Mouse (Mus musculus) embryonic facial prominence, embryonic 12.5 days (tissue): ENCODE data around the gene Slc25a25. TPM values are rescaled to one million over a fixed set of nuclear protein-coding genes. Genes with fewer than 3 reads are reported as not detected.

Experiments
- ATAC-seq: fragments of 200-750 bp; cut with Nextera tagmentation; 2 replicates; pipeline ENCODE4 v1.8.0; 2017; ENCODE audit not compliant: insufficient number of reproducible peaks, insufficient read depth, low FRiP score, low TSS enrichment
- H3K27ac ChIP-seq: fragments of 300-500 bp; sonication (generic); 2 replicates; pipeline ENCODE4 v1.5.1; 2016; ENCODE audit warnings: mild to moderate bottlenecking
- H3K27me3 ChIP-seq: fragments of 300-500 bp; sonication (generic); 2 replicates; pipeline ENCODE4 v1.6.1; 2016; ENCODE audit warnings: mild to moderate bottlenecking, moderate library complexity
- H3K36me3 ChIP-seq: fragments of 300-500 bp; sonication (generic); 2 replicates; pipeline ENCODE4 v1.6.1; 2016; ENCODE audit warnings: mild to moderate bottlenecking
- H3K4me1 ChIP-seq: fragments of 300-500 bp; sonication (generic); 2 replicates; pipeline ENCODE4 v1.6.1; 2016
- H3K4me2 ChIP-seq: fragments of 300-500 bp; sonication (generic); replicated peaks from 2 replicates; pipeline ENCODE4 v1.6.1; 2016; ENCODE audit warnings: mild to moderate bottlenecking, moderate library complexity
- H3K4me3 ChIP-seq: fragments of 300-500 bp; sonication (generic); 2 replicates; pipeline ENCODE4 v1.5.1; 2016; ENCODE audit warnings: mild to moderate bottlenecking
- H3K9ac ChIP-seq: fragments of 300-500 bp; sonication (generic); 2 replicates; pipeline ENCODE4 v1.6.1; 2016; ENCODE audit warnings: mild to moderate bottlenecking, moderate library complexity
- H3K9me3 ChIP-seq: fragments of 300-500 bp; sonication (generic); 2 replicates; pipeline ENCODE4 v1.6.1; 2016; ENCODE audit warnings: mild to moderate bottlenecking, moderate library complexity
- WGBS: fragments of 180-500 bp; shearing (Covaris S2); methylation state at CpG from one replicate; pipeline ENCODE4 v1.1.7; 2016; 5-methylcytosine and 5-hydroxymethylcytosine counted together
- polyA plus RNA-seq: library from polyadenylated mRNA; unstranded; fragments of >200 nt; fragmentation: Nextera tagmentation; extraction: Ambion mirVana; gene quantifications from 2 replicates; pipeline ENCODE4 v1.2.1, GENCODE M21; 2016

Slc25a25 gene
- polyA plus RNA-seq, 1 experiment from 2014 or later: 30.2 TPM

DNA sequence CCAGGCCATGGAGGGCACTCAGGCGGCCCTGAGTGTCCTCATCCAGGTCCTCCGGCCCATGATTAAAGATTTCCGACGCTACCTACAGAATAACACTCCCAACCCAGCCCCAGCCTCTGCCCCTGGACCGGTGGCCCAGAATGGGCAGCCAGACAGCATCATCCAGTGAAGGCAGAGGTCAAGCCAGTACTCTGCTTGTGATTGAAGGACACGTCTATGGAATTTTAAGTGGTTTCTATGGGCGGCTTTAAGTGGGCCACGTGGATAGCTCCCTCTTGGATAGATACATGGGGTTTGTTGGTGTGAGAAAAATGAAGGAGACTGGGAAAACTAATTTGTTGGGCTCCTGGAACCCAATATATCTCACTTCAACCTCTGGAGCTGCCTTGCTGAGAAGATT, 3.9 kb upstream of the Slc25a25 start:
- peaks cover 9% of the 10 kb centered on the region for H3K4me1 ChIP-seq
- peaks cover 12% of the 10 kb centered on the region; the same call in 1 of the 2 replicates for H3K36me3 ChIP-seq
- WGBS: 87% methylated on average over 8 of the region's 8 CpGs
- ATAC-seq: no peak
- no peak overlapping the region for H3K4me2 ChIP-seq
- no peak overlapping the region for H3K4me3 ChIP-seq
- no peak overlapping the region for H3K27ac ChIP-seq
- no peaks in the 10 kb centered on the region for H3K9me3 ChIP-seq
- no peaks in the 10 kb centered on the region for H3K27me3 ChIP-seq
- no peak overlapping the region for H3K9ac ChIP-seq

DNA sequence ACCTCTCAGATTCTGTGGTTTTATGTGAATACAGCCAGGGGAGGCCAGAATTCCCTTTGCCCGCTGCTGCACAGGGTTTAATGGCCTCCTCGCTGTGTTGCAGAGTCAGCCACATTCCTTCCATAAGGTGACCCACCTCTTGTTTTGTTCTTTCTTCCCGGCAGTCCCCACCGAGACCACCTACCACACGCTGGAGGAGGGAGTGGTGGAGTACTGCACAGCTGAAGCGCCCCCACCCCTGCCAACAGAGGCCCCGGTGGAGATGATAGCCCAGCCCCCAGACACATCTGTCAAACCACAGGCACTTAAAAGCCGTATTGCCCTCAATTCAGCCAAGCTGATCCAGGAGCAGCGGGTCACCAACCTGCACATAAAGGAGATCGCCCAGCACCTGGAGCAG, 3.4 kb upstream of the Slc25a25 start:
- Histone ChIP-seq H3K9me3 (no peaks in the 10 kb centered on the region), H3K27ac (no peak overlapping the region), H3K27me3 (no peaks in the 10 kb centered on the region), H3K4me3 (no peak overlapping the region), H3K9ac (no peak overlapping the region), H3K4me2 (no peak overlapping the region), H3K4me1 (peaks cover 14% of the 10 kb centered on the region), H3K36me3 (peaks cover 12% of the 10 kb centered on the region; the same call in 1 of the 2 replicates)
- ATAC-seq: no peak
- 80% methylated on average over 10 of the region's 10 CpGs for WGBS

DNA sequence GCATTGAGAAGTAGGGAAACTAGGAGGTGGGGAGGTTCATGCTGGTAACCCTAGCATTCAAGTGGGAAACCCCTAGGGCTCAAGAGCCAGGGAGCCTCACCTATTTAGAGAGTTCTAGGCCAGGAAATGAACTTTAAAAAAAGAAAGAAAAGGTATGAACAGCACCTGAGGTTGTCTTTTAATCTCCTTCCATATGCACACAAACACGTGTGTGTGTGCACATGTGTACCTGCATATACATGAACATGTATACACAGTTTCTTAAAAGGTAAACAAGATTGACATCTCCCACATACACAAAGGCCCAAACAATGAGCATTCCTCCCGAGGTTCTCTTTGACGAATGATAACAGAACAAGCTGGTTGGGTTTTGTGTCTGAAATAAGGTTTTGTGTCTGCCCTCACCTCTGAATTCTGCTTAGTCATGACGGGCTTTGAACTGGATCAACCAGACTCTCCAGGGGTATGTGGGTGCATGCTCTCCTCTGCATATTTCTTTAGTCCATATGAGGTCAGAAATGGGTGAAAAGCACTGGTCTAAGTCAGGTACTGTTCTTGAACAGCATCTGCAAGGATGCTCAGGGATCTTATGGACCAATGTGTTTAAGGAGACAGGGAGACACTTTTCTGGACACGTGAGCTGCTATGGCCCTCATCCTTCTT, 2.5 kb upstream of the Slc25a25 start:
- no peak overlapping the region for H3K4me2 ChIP-seq
- no peak overlapping the region for H3K27ac ChIP-seq
- 88% methylated on average over 5 of the region's 5 CpGs for WGBS

DNA sequence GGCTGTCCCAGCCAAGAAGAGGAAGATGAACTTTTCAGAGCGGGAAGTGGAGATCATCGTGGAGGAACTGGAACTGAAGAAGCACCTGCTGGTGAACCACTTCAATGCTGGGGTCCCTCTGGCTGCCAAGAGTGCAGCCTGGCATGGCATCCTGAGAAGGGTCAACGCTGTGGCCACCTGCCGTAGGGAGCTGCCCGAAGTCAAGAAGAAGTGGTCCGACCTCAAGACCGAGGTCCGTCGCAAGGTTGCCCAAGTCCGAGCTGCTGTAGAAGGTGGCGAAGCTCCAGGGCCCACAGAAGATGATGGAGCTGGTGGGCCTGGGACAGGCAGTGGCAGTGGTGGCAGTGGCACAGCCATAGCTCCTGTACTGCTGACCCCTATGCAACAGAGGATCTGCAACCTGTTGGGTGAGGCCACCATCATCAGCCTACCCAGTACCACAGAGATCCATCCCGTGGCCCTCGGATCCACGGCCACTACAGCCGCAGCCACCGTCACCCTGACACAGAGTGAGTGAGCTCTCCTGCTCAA, 1.3 kb upstream of the Slc25a25 start:
- Histone ChIP-seq H3K27ac (peak overlapping the region; percentile 69), H3K9me3 (no peaks in the 10 kb centered on the region), H3K36me3 (peaks cover 12% of the 10 kb centered on the region; the same call in 1 of the 2 replicates), H3K4me2 (peak overlapping the region; percentile 83), H3K9ac (no peak overlapping the region), H3K4me3 (peak overlapping the region; percentile 80), H3K4me1 (peaks cover 18% of the 10 kb centered on the region), H3K27me3 (no peaks in the 10 kb centered on the region)
- 94% methylated on average over 16 of the region's 16 CpGs for WGBS
- ATAC-seq: no peak

More for the DNA sequence above, 2.5 kb upstream of the Slc25a25 start:
- no peak for ATAC-seq
- no peaks in the 10 kb centered on the region for H3K9me3 ChIP-seq
- H3K4me1 ChIP-seq: peaks cover 16% of the 10 kb centered on the region
- H3K4me3 ChIP-seq: no peak overlapping the region
- H3K27me3 ChIP-seq: no peaks in the 10 kb centered on the region
- H3K36me3 ChIP-seq: peaks cover 12% of the 10 kb centered on the region; the same call in 1 of the 2 replicates
- no peak overlapping the region for H3K9ac ChIP-seq

DNA sequence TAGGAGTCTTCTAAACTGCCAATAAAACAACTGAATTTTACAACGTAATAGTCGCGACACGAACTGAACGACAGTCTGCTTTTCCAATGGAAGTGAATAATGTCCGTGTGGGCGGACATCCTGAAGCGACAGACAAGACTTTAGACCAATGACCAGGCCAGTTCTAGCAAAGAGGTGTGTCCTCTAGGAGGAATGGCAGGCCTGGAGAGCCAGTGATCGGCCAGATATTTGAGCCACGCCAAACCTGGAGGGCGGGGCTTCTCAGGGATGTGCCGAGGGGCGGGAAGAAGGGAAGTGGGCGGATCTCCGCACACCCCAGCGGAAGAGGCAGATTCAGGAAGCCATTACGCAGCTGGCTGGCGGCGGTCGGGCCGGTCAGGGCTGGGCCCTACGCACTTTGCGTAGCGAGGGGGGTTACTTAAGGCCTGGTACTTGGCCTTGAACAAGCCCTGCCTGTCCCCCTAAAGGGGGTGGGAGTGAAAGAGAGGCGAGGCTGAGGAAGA, 676 bp upstream of the Slc25a25 start:
- peaks cover 19% of the 10 kb centered on the region for H3K4me1 ChIP-seq
- WGBS: under 1% methylated on average over 25 of the region's 25 CpGs
- no peaks in the 10 kb centered on the region for H3K27me3 ChIP-seq
- ATAC-seq: peak; percentile 96
- H3K9ac ChIP-seq: 0 out of 2 replicates have a peak overlapping the region, but pooled peaks have one; percentile 4
- no peaks in the 10 kb centered on the region for H3K9me3 ChIP-seq
- H3K4me2 ChIP-seq: peak overlapping the region; percentile 83
- H3K27ac ChIP-seq: peak overlapping the region; percentile 90
- H3K36me3 ChIP-seq: peaks cover 12% of the 10 kb centered on the region; the same call in 1 of the 2 replicates
- peak overlapping the region; percentile 80 for H3K4me3 ChIP-seq

DNA sequence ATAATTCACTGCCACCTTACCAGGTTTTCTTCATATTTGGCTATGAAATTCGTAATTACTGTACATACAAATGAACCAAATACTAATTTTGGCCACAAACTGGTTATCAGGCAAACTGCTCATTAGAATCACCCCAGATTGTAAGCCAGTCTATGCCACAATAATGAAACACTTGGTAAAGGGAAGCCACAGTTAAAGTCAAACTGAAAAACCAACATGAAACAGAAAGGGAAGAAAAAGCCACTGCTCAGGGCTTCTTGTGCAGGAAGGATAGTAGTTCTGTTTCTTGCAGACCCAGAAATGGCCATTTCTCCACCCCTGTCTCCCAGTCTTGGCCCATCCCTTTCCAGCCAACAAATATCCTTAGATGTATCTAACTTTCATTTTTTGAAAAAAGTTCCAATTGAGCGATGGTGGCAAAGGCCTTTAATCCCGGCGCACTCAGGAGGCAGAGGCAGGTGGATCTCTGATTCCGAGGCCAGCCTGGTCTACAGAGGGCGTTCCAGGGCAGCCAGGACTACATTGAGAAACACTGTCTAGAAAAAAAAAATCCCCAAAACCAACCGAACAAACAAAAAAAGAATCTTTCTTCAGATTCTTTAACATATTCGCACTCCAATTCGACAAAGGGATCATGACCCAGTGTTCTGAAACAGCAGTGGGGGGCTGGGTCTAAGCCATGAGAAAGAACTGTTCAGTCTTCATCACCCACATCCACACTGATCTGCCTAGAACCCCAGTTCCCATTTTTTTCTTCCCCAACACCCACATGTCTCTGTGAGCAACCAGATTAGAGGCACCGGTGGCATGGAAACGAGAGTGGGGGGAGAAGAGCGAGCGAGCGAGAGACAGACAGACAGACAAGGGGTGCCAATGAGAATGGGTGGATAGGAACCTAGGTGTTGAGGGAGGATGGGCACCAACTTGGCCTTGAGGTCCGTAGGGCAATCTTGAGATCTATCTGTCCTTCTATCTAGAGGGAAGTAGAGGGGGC, 1.2 kb downstream of the Slc25a25 start, which contains the start of gene Naif1:
Gene Naif1 (plus strand): TSS at position 697 of the 994 bp plus-strand sequence.
- H3K9ac ChIP-seq: peak within 1 kb of the TSS; percentile 82
- no peaks in the 10 kb centered on the region for H3K36me3 ChIP-seq
- 84% methylated on average over 15 of the region's 15 CpGs for WGBS
- ATAC-seq: no peak
- H3K4me3 ChIP-seq: peak within 1 kb of the TSS; percentile 80
- no peaks in the 10 kb centered on the region for H3K27me3 ChIP-seq
- H3K9me3 ChIP-seq: no peaks in the 10 kb centered on the region
- peak within 1 kb of the TSS; percentile 90 for H3K27ac ChIP-seq
- H3K4me1 ChIP-seq: peaks cover 19% of the 10 kb centered on the region
- H3K4me2 ChIP-seq: peak within 1 kb of the TSS; percentile 83

DNA sequence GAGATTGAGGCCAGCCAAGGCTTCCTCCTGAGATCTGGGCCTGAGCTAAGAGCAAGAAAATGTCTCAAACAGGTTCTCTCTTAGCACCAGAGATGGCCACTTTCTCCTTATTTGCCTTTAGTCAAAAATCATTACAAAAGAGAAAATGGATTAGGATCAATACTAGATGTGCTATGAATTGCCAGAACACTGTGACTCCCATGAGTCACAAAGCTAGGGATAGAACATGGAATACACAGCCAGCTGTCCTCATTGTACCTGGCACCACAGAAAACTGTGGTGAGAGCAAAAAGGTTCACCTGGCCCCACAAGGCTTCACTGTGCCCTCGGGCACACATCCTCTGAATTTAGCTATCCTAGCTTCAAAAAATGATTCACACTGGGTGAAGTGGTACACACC, 2.8 kb downstream of the Slc25a25 start:
- 0 out of 2 replicates have a peak overlapping the region, but pooled peaks have one; percentile 54 for H3K27ac ChIP-seq

DNA sequence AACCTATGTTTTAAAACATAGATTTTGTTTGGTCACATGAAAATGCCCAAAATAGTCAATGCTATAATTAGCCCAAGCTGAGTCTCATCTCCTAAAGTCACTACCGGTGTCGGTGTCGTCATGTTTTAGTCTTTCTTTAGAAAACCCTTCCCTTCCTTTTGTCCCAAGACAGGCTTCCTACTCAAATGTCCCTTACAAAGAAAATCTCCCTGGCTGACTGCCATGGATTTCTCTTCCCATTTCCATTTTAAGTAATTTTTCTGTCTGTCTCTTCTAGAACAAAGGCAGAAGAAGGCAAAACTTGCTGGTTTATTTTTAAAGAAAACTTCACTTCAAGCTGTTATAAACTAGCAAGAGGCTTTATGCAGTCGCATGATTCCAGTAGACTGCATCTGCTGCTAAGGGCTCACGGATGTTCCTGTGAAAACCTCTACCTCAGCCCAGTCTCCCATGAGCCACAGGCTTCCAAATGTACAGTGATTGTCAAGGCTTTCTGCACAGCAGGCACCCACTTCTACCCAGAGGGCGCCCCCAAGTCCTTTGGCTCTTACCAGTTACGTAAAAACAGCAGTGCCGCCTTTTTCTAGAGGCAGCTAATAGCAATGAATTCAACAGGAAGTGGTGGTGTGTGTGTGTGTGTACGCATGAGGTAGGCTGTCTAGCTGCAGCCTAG, 3.8 kb downstream of the Slc25a25 start:
- Histone ChIP-seq H3K27ac (peak overlapping the region; percentile 80), H3K27me3 (no peaks in the 10 kb centered on the region), H3K4me2 (peak overlapping the region; percentile 9; the same call in 1 of the 2 replicates), H3K4me3 (no peak overlapping the region), H3K9me3 (no peaks in the 10 kb centered on the region), H3K4me1 (peaks cover 11% of the 10 kb centered on the region; the same call in 1 of the 2 replicates), H3K36me3 (no peaks in the 10 kb centered on the region), H3K9ac (peak overlapping the region; percentile 38; the same call in 1 of the 2 replicates)
- 67% methylated on average over 9 of the region's 9 CpGs for WGBS
- ATAC-seq: no peak

More for the DNA sequence above, 2.8 kb downstream of the Slc25a25 start:
- no peak for ATAC-seq
- Histone ChIP-seq H3K9ac (no peak overlapping the region), H3K27me3 (no peaks in the 10 kb centered on the region), H3K4me1 (peaks cover 19% of the 10 kb centered on the region), H3K4me3 (no peak overlapping the region), H3K9me3 (no peaks in the 10 kb centered on the region), H3K36me3 (no peaks in the 10 kb centered on the region), H3K4me2 (no peak overlapping the region)
- WGBS: 72% methylated on average over 1 of the region's 1 CpGs

DNA sequence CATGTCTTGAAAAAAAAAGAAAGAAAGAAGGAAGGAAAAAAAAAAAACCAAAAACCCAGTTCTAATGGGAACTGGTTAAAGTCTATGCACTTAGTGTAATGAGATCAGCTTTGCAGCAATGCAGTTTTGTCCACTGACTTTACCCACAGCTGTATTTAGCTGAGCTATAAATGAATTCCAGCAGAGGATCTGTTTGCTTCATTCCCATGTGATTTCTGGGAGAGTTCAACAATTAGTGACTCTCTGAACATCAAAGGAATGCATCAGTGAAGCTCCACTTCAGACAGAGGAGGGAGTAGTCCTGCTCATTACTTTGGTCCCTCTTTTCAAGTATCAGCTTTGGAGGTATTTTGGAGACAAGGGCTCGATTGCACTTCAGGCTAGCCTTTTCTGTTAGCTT, 5.7 kb downstream of the Slc25a25 start:
- 0 out of 2 replicates have a peak, but pooled peaks cover 16% of the 10 kb centered on the region for H3K4me1 ChIP-seq
- H3K4me3 ChIP-seq: no peak overlapping the region
- no peak overlapping the region for H3K4me2 ChIP-seq
- no peaks in the 10 kb centered on the region for H3K9me3 ChIP-seq
- H3K27me3 ChIP-seq: no peaks in the 10 kb centered on the region
- ATAC-seq: no peak
- 69% methylated on average over 1 of the region's 1 CpGs for WGBS
- H3K27ac ChIP-seq: no peak overlapping the region
- no peaks in the 10 kb centered on the region for H3K36me3 ChIP-seq
- no peak overlapping the region for H3K9ac ChIP-seq

DNA sequence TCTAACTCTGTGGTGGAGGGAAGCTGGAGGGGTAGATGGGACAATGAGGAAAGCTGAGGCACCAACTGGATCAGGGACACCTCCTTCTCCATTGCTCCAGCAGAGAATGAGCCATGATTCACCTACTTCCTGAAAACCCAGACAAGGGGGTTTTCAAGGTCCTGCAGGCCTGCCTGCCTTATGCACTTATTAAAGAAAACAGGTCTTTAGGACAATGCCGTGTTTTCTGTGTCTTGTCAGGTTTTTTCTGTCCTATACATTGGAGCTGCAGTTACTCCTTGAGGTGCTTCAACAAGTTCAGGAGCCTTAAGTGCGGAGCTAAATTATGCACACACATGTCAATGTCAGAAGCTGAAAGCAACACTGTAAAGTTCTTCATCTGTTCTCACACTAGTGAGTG, 9.7 kb downstream of the Slc25a25 start:
- Histone ChIP-seq H3K27me3 (no peaks in the 10 kb centered on the region), H3K9ac (no peak overlapping the region), H3K4me2 (no peak overlapping the region), H3K27ac (no peak overlapping the region), H3K4me1 (peaks cover 21% of the 10 kb centered on the region; the same call in 1 of the 2 replicates), H3K4me3 (no peak overlapping the region), H3K9me3 (no peaks in the 10 kb centered on the region), H3K36me3 (no peaks in the 10 kb centered on the region)
- ATAC-seq: no peak
- 88% methylated on average over 2 of the region's 2 CpGs for WGBS

DNA sequence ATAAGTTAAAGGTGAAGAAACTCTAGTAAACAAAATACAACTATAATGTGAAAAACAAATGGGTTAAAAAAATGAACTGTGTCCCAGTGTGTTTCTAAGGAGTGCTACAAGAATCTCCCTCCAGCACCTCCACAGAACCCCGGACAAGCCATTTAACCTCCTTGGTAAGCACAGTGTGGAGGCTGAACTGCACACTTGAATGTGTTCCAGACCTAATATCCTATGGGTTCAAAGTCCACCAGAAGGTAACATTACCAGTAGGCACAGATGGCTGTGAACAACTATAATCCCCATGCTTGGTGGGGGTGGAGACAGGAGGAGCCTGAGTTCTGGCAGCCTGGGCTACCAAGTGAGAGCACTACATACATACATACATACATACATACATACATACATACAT, 10.6 kb downstream of the Slc25a25 start:
- no peaks in the 10 kb centered on the region for H3K9me3 ChIP-seq

More for the DNA sequence above, 10.6 kb downstream of the Slc25a25 start:
- no peak overlapping the region for H3K4me2 ChIP-seq
- H3K9ac ChIP-seq: no peak overlapping the region
- WGBS: 93% methylated on average over 1 of the region's 1 CpGs
- ATAC-seq: no peak
- peaks cover 21% of the 10 kb centered on the region; the same call in 1 of the 2 replicates for H3K4me1 ChIP-seq
- no peak overlapping the region for H3K4me3 ChIP-seq
- no peaks in the 10 kb centered on the region for H3K27me3 ChIP-seq
- H3K36me3 ChIP-seq: no peaks in the 10 kb centered on the region
- H3K27ac ChIP-seq: no peak overlapping the region
